Mouse (Mus musculus) limb, embryonic 10.5 days (tissue): ENCODE data around the gene Csmd2. TPM values are rescaled to one million over a fixed set of nuclear protein-coding genes. Genes with fewer than 3 reads are reported as not detected.

ENCODE experiments used
- DNase-seq: peaks from one replicate; pipeline ENCODE4 v3.0.0-alpha.2; 2017; ENCODE audit warnings: low spot score
- H3K27ac ChIP-seq: fragments of 300-500 bp; sonication (generic); 2 replicates; pipeline ENCODE4 v1.5.1; 2016; ENCODE audit warnings: mild to moderate bottlenecking
- H3K27me3 ChIP-seq: fragments of 300-500 bp; sonication (generic); 2 replicates; pipeline ENCODE4 v1.6.1; 2016; ENCODE audit warnings: low read depth, mild to moderate bottlenecking; ENCODE audit not compliant: poor library complexity, severe bottlenecking
- H3K36me3 ChIP-seq: fragments of 300-500 bp; sonication (generic); 2 replicates; pipeline ENCODE4 v1.6.1; 2016; ENCODE audit warnings: mild to moderate bottlenecking, moderate library complexity
- H3K4me1 ChIP-seq: fragments of 300-500 bp; sonication (generic); 2 replicates; pipeline ENCODE4 v1.6.1; 2016
- H3K4me3 ChIP-seq: fragments of 300-500 bp; sonication (generic); 2 replicates; pipeline ENCODE4 v1.5.1; 2016; ENCODE audit warnings: mild to moderate bottlenecking, moderate library complexity
- H3K9me3 ChIP-seq: fragments of 300-500 bp; sonication (generic); replicated peaks from 2 replicates; pipeline ENCODE4 v1.6.1; 2016; ENCODE audit warnings: mild to moderate bottlenecking
- WGBS: fragments of 180-500 bp; shearing (Covaris S2); methylation state at CpG from one replicate; pipeline ENCODE4 v1.1.7; 2016; 5-methylcytosine and 5-hydroxymethylcytosine counted together
- polyA plus RNA-seq: library from polyadenylated mRNA; unstranded; fragments of >200 nt; fragmentation: Nextera tagmentation; extraction: Ambion mirVana; gene quantifications from 2 replicates; pipeline ENCODE4 v1.2.1, GENCODE M21; 2016

Gene Csmd2
- polyA plus RNA-seq, 1 experiment from 2014 or later = 0.03 TPM

DNA sequence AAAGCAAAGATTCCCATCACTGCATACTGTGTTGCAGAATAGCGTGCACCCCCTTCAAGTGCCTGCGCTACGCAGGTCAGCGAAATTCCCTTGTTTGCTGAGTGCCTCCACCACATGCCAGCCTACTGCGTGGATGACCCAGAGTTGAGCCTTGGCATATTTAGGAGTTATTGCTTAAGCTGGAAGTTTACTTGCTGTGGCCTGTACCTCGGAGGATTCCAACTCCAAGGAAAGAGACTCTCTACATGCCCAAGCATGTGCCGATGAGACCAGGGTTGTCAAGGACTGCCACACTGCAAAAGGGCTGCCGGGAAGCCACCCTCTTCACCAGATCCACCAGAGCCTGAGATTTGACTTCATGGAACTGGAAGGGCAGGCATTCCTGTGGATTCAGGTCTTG lies 182.5 kb downstream of the Csmd2 start:
- H3K27me3 ChIP-seq = no peaks in the 10 kb centered on the region
- H3K9me3 ChIP-seq = no peaks in the 10 kb centered on the region
- H3K4me1 ChIP-seq = no peaks in the 10 kb centered on the region
- WGBS = 93% methylated on average over 8 of the region's 8 CpGs
- no peaks in the 10 kb centered on the region for H3K36me3 ChIP-seq
- H3K4me3 ChIP-seq = no peak overlapping the region
- H3K27ac ChIP-seq = no peak overlapping the region
- DNase-seq = no peak

DNA sequence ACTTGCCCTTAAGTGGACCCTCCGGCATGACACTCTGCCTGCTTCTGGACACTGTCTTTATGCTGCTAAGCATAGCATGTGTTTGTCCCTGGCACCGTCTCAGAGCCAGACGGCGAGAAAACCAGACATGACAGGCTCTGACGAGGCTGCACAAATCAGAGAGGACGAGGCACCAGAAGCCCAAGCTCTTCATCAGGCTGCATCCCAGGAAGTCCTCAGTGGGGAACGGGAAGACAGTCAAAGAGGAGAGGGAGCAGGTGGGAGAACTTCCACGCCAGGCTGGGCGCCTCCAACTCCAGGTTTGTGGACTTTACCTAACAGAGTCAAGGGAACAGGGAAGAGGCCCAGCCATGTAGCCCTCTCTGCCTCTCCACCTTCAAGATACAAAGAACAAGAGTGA lies 183.6 kb downstream of the Csmd2 start:
- Histone ChIP-seq H3K4me1 (no peaks in the 10 kb centered on the region), H3K4me3 (no peak overlapping the region), H3K36me3 (no peaks in the 10 kb centered on the region), H3K27ac (no peak overlapping the region), H3K27me3 (no peaks in the 10 kb centered on the region), H3K9me3 (no peaks in the 10 kb centered on the region)
- WGBS = 89% methylated on average over 9 of the region's 9 CpGs
- DNase-seq = no peak

DNA sequence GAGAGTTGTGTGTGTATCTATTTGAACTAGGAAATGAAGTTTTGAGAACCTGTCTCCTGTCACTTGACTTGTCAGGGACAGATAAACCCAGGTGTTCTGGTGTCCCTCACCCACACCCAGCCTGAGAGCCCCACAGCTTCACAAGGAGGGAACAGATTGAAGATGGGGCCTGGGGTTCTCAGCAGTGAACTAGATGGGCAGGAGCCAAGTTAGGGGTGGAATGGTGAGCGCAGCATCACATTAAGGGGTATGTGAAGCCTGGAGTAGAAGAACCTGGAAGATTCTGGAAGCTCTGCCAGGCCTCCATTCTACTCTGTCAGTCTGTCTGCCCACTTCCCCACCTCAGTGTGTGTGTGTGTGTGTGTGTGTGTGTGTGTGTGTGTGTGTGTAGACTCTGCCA lies 184.0 kb downstream of the Csmd2 start:
- no peak for DNase-seq
- Histone ChIP-seq H3K36me3 (no peaks in the 10 kb centered on the region), H3K27ac (no peak overlapping the region), H3K27me3 (no peaks in the 10 kb centered on the region), H3K4me3 (no peak overlapping the region), H3K4me1 (no peaks in the 10 kb centered on the region), H3K9me3 (no peaks in the 10 kb centered on the region)
- 95% methylated on average over 1 of the region's 1 CpGs for WGBS

DNA sequence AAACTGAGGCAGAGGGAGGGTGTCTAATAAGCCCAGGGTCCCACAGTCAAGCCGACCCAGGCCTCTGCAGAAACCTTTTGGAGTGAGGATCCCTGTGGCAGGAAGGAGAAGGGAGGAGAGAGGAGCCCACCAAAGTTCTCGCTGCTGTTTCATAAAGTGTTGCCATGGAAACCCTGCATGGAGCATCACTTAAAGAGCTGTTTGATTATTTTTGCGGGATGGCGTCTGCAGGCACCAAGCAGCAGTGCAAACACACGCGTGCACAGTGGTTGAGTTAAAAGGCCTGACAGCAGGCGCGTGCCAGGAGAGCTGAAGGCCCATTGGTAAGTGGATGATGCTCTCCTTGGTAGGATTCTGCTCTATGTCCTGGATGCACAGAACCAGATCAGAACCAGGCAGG lies 191.3 kb downstream of the Csmd2 start:
- Histone ChIP-seq H3K36me3 (no peaks in the 10 kb centered on the region), H3K27me3 (no peaks in the 10 kb centered on the region), H3K4me1 (no peaks in the 10 kb centered on the region), H3K4me3 (no peak overlapping the region), H3K9me3 (no peaks in the 10 kb centered on the region), H3K27ac (no peak overlapping the region)
- WGBS = 87% methylated on average over 8 of the region's 8 CpGs
- no peak for DNase-seq

DNA sequence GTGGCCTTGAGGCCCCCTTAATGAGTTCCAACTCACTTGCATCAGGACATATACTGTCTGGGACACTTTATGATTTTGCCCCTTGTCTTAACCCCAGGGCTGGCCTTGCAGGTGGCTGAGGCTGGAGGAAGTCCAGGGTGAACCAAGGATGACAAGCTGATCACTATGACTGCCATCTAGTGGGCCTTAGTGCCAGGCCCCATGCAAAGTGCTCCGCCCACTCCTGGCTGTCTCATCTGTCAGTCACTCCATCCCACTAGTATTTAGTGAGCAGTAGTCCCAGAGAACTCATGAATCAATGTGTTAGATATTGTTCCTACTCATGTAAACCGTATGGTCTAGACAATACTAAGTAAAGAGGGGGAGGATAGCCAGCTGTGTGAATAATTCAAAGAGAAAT lies 191.9 kb downstream of the Csmd2 start:
- no peaks in the 10 kb centered on the region for H3K4me1 ChIP-seq
- H3K27me3 ChIP-seq = no peaks in the 10 kb centered on the region
- 80% methylated on average over 2 of the region's 2 CpGs for WGBS
- no peaks in the 10 kb centered on the region for H3K9me3 ChIP-seq
- no peak for DNase-seq
- H3K27ac ChIP-seq = no peak overlapping the region
- no peak overlapping the region for H3K4me3 ChIP-seq
- no peaks in the 10 kb centered on the region for H3K36me3 ChIP-seq

DNA sequence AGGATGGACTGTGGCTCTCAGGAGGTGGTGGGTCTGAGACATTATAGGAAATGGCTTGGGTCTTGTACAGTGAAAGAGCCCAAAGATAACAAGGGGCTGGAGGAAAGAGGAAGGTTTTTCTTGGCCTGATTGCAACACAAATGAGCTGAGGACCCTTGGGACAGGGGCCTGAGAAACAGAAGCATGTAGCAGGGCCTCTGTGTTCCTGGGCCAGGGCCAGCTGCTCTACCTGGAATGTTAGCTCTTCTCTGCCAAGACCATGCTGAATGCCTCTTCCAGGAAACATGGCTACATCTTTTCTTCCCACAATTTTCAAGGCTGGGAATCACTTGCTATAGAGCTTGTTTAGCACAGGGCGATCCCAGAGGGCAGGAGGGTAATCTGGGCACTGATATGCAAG lies 197.1 kb downstream of the Csmd2 start:
- no peaks in the 10 kb centered on the region for H3K4me1 ChIP-seq
- WGBS = 86% methylated on average over 1 of the region's 1 CpGs
- H3K4me3 ChIP-seq = no peak overlapping the region
- no peak overlapping the region for H3K27ac ChIP-seq
- no peaks in the 10 kb centered on the region for H3K36me3 ChIP-seq
- H3K9me3 ChIP-seq = no peaks in the 10 kb centered on the region
- H3K27me3 ChIP-seq = no peaks in the 10 kb centered on the region
- DNase-seq = no peak

DNA sequence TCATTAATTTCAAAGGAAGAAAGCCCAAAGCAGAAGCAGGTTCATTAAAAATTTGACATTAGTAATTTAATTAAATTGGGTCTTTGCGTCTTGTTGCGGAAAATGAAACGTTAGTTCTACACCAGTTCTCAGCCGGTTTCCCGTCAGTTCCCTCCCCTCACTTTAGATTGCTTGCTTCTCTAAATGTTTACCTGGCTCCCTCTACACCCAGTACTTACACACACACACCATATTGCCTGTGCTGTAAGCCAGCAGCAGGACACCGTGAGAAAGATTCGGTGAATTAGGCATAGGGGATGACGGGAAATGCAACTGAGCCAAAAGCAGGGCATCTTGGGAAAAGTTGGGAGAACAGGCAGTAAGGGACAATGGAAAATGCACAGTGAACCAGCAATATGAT lies 206.8 kb downstream of the Csmd2 start:
- WGBS = 97% methylated on average over 8 of the region's 8 CpGs
- Histone ChIP-seq H3K4me1 (no peaks in the 10 kb centered on the region), H3K27ac (no peak overlapping the region)

DNA sequence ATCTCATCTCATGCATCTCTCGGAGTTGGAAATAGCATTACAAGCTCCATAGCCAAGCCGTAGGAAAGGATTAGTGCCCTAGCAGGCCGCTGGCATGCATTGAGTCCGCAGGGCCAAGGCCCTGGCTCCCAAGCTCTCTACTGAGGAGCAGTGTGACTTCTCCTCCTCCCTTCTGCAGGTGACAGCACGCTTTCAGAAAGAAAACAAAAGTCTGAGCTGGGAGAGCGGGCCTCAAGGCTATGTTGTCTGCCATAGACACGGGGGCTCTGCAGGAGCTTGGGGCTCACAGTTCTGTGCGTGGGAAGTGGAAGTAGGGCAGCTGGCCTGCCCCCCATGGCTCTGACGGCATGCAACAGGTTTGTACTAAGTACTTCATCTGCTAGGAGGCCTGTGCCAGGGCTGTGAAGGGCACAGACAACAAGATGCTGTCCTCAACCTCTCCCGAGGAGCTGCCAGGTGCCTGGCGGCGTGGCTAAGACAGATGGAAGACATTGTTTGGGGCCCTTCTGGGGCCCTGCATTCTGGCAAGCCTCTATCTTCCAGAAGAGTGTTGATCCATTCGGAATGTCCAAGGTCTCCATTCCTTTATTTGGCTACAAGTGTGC lies 230.4 kb downstream of the Csmd2 start:
- no peak overlapping the region for H3K4me3 ChIP-seq
- H3K27ac ChIP-seq = no peak overlapping the region
- H3K36me3 ChIP-seq = no peaks in the 10 kb centered on the region
- 86% methylated on average over 13 of the region's 13 CpGs for WGBS
- H3K4me1 ChIP-seq = no peaks in the 10 kb centered on the region
- peaks cover 6% of the 10 kb centered on the region for H3K27me3 ChIP-seq
- DNase-seq = no peak
- H3K9me3 ChIP-seq = no peaks in the 10 kb centered on the region

More for the DNA sequence above, 206.8 kb downstream of the Csmd2 start:
- no peaks in the 10 kb centered on the region for H3K27me3 ChIP-seq
- DNase-seq = no peak
- no peaks in the 10 kb centered on the region for H3K36me3 ChIP-seq
- no peak overlapping the region for H3K4me3 ChIP-seq
- no peaks in the 10 kb centered on the region for H3K9me3 ChIP-seq

DNA sequence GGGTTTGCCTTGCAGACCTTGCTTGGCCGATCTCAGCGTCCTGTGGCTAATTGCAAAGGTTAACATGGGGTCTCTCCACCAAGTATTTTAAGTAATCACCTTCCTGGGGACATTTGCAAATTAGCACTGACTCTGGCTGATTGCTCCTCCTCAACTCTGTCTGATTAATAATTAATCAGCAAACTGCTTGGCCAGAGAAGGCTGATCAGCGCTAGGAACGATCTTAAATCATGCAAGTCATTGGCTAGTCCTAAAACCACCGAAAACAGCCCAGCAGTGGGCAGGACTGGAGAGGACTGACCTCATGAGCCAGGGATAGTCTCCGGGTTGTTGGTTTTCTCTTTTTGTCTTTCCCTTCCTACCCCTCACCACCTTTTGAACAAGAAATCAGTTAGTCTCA lies 236.8 kb downstream of the Csmd2 start:
- no peaks in the 10 kb centered on the region for H3K36me3 ChIP-seq
- H3K9me3 ChIP-seq = no peaks in the 10 kb centered on the region
- no peak for DNase-seq
- peaks cover 21% of the 10 kb centered on the region for H3K4me1 ChIP-seq
- WGBS = 67% methylated on average over 6 of the region's 6 CpGs
- peaks cover 6% of the 10 kb centered on the region for H3K27me3 ChIP-seq
- H3K27ac ChIP-seq = no peak overlapping the region
- H3K4me3 ChIP-seq = no peak overlapping the region

DNA sequence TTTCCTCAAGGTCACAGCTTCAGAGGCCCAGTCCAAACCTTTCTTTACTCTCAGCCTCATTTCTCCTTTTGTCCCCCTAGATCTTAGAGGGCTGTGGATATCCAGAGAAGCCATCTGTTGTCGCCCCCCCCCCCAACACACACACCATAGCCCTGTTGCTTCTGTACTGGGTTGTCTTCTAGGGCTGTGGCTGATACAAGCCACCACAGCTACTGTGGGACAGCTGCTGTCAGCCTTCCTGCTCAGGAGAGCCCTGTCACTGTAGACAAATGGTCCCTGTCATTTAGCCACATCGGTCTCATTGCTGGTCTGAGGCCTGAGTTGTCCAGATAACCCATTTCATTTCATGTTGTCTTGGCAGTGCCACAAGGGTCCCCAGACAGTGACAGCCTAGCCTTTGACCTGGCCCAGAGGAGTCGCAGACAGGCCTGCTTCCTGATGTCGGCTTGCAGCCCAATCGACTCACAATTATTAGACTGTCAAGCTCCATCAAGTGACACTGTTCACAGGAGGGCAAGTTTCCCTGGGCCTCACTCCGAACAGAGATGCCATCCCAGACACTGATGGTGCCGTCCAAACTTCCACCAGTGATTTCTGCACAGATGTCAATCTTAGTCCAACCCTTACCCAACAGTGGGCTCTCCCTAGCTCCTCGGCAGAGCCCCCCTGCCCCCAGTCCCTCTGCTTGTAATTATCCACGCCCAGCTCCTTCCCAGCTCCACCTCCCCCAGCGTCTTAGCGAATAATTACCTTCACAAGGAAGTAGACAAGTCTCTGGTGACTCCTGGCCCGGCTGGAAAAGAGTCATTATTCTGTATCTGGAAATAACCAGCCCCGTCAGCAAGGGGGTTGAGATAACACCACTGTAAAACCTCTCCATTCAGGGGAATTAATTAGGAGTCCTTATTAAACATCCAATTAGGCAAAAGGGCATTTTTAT lies 240.0 kb downstream of the Csmd2 start:
- Histone ChIP-seq H3K4me3 (no peak overlapping the region), H3K9me3 (no peaks in the 10 kb centered on the region), H3K36me3 (no peaks in the 10 kb centered on the region), H3K4me1 (peaks cover 21% of the 10 kb centered on the region), H3K27ac (peak overlapping the region; percentile 36; the same call in 1 of the 2 replicates), H3K27me3 (no peaks in the 10 kb centered on the region; the same call in 1 of the 2 replicates)
- peak; percentile 45 for DNase-seq
- WGBS = 24% methylated on average over 13 of the region's 13 CpGs

DNA sequence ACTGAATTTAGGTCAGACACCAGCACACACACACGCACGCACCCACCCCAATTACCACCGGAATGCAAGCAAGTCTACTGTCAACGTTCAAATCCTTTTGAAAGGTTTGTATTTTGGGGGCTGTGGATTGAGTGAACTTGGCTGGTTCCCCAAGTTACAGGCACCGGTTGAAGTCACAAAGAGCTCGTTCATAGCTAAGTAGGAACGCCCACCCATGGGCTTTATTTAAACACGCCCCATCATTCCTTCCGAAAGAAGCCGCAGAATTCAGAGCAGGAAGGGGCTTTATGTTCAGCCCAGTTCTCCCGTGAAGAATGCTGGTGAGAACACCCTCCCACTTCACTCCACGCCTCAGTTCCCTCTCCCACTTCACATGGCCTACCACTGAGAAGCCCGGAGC lies 245.8 kb downstream of the Csmd2 start:
- Histone ChIP-seq H3K27ac (no peak overlapping the region), H3K27me3 (no peaks in the 10 kb centered on the region), H3K4me1 (peaks cover 5% of the 10 kb centered on the region), H3K9me3 (no peaks in the 10 kb centered on the region), H3K36me3 (no peaks in the 10 kb centered on the region), H3K4me3 (no peak overlapping the region)
- DNase-seq = no peak
- 89% methylated on average over 13 of the region's 13 CpGs for WGBS

DNA sequence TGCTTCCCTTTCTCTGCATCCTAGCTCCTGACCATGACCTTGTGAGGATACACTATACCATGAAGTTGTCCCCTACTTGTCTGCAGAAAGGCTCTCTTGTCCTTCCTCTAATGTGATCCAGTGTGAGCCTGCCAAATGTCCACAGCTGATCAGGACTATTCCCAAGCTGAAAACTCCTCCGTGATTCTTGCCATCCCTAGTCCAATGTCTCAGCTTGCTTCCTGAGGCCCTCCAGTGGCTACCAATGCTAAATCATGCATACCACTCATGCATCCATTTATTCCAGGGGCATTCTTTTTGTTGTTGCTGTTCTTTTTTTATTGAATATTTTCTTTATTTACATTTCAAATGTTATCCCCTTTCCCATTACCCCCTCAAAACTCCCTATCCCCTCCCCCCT lies 251.5 kb downstream of the Csmd2 start:
- DNase-seq = no peak
- Histone ChIP-seq H3K36me3 (no peaks in the 10 kb centered on the region), H3K4me3 (no peak overlapping the region), H3K4me1 (peaks cover 6% of the 10 kb centered on the region; the same call in 1 of the 2 replicates), H3K27ac (no peak overlapping the region), H3K27me3 (no peaks in the 10 kb centered on the region), H3K9me3 (no peaks in the 10 kb centered on the region)
- 68% methylated on average over 1 of the region's 1 CpGs for WGBS

DNA sequence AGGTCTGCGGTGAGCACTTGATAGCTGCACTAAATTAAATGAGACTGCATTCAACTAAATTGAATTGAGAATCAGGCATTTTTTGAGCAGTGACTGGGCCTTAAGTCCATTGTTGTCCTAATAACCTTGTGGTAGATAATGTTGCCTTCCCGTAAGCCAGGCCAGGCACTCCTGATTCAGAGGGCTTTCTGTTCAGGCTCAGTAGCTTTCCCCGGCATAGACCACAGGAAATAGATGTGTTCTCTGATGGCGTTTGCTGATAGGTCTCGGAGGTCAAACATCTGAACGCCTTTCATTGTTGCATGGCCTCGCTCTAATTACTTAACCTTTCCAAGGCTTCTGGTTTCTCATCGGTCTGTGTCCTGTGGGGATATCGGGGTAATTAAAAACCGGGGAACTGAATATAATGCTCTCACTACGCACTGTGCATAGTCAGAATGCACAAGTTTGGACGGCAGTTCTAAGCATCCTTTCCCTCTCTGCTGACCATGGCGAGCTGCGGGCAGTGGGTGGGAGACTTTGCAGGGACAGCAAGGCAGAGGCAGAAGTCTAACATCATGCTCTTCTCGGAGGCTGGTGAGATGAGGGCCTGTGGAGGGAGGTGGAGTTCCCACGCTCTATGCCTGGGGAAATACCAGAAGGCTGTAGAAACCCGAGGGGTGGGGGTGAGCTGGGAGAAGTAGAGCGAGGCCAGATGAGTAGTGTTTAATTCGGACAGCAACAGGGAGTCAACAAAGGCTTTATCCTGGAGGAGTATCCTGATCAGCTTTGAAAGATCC lies 253.6 kb downstream of the Csmd2 start:
- 62% methylated on average over 19 of the region's 19 CpGs for WGBS
- no peaks in the 10 kb centered on the region for H3K27me3 ChIP-seq
- H3K4me1 ChIP-seq = peaks cover 6% of the 10 kb centered on the region; the same call in 1 of the 2 replicates
- DNase-seq = no peak
- H3K36me3 ChIP-seq = no peaks in the 10 kb centered on the region
- H3K9me3 ChIP-seq = no peaks in the 10 kb centered on the region
- no peak overlapping the region for H3K27ac ChIP-seq
- no peak overlapping the region for H3K4me3 ChIP-seq
